Mouse (Mus musculus) induced T-regulatory cell, adult 2 months (primary cell): ENCODE data around the gene Igflr1.

Experiments used
- DNase-seq: peaks from one replicate; pipeline ENCODE4 v3.0.0-alpha.2; 2012; ENCODE audit warnings: low read depth

Gene Igflr1

DNA sequence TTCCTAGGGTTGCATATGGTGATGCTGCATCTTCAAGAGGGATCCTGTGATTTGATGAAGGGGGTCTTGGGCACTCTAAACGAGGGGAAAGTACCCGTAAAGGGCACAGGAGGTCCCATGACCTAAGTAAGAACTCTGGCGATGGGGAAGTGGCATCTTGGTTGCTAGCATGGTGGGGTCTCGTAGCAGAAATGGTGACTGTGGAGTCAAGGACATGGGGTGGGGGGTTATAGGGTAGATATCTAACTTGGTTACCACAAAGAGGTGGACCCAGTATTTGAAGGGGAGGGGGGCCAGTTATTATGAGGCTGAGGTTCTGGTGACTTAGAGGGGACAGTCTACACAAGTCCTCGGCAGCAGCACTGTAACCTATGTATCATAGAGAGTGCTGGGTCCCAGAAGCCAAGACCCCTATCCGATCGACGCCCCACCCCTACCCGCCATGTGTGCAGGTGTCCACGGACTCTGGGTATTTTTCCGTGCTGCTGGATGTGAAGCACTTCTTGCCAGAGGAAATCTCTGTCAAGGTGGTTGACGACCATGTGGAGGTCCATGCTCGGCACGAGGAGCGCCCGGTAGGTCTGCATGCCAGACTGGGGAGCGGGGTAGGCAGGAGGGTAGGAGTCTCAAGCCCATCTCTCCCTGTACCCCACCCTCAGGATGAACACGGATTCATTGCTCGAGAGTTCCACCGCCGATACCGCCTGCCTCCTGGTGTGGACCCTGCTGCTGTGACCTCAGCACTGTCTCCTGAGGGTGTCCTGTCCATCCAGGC, 11.2 kb upstream of the Igflr1 start:
- DNase-seq, result no peak

DNA sequence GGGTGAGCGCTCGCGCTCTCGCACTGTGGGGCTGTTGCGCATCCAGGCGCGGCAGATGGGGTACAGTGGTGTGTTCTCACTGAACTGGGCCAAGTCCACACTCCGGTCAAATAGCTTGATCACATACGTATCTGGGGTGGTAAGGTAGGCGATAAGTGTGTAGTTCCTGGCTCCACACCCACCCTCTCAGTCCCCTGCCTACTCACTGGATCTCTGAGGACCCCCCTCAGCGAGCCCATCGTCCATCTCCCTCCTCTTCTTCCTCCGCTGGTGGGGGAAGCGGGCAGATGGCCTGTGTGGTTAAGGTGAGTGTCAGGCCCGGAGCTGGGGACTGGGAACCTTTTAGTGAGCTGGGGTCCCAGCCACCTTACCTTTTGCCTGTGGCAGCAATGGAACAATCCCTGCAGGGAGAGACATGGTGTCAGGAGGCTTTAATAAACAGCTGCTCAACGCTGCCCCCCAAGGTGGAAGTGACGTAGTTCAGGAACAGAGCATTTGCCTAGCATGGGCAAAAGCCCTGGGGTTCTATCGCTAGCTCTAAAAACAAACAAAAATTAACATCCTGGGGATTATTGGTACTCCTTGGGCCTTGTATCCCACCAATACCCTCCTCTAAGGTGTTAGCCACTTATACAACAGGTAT, 8.2 kb upstream of the Igflr1 start:
- DNase-seq, result peak; percentile 59

DNA sequence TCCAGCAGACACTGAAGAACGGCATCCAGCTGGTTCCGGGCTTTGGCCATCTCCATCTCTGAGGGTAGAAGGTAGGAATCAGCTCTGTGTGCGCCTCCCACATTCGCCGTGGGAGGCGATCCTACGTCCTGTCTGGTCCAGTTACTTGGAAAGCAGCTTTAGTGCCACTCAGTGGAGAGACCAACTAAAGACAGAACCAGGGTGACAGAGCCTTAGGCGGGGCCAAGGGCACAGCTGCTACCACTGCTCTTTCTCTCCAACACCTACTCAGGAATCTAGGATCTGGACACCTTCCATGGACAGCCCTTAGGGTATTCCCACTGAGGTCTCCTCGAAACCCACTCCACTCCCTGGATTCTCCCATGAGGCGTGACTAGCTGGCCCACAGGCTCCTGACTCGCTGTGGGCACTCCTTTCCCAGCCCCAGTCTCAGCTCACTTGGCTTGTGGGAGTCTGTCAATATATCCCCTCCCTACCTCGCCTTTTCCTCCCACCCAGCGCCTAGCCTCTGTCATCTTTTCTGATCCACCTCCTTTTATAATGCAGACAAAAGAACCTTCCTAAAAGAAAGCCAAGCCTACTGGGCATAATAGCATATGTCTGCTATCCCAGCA, 7.2 kb upstream of the Igflr1 start:
- DNase-seq, result no peak

DNA sequence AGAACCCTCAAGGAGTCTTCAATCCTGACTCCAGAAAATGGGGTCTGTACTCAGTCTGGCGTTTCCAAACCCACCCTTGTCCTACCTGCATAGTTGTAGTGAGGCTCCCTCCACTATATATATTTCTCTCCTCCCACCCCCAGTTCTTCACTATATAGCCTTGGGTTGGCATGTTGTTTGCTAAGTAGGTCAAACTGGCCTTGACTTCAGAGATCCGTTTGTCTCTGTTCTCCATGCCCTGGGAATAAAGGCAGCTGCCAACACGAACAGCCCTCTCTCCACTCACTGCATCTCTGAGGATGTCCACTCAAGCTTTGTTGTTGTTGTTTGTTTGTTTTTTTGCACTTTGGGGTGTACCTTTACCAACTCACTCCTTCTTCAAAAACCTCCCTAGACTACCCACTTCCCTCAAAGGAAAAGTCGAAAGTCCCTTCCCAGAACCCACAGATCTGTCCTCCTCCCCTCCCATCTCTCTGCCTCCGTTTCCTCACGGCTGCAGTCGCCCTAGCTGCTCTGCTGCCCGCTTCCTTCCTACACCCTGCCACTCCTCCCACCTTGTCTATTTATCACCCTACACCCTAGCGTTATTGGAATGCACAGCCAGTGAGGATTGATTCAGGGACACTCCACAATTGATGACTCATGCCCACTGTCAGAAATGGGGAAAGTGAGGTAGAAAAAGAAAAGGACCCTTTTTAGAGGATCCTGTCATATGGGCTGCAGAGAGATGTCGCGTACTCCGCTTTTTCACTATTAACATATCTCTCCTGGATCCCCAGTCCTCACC, 6.4 kb upstream of the Igflr1 start:
- DNase-seq, result peak; percentile 53

DNA sequence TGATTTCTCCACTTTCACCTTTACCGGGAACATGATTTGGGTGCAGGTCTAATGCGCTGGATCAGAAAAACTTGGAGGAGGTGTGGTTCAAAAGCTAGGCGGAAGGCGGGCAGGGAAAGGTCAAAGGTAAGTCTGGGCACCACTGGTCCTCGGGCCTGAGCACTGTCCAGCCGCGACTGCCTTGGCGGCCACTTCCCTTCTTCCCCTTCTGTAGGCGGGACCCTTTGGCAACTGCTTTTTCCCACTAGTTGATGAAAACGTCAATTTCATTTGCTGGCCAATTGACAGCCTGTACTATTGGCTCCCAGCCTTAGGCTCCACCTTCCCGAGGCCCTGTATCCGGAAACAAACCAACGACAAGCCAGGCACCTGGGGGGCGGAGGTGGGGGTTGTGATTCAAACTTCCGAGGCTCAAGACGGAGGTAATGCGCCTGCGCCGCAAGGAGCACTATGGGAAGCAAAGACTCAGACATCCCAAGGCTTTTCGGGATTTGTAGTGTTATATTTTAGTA, 5.7 kb upstream of the Igflr1 start, which contains the start of gene Lin37:
Lin37 (minus strand) TSS at position 396 of the 512 bp plus-strand sequence.
- peak; percentile 96 for DNase-seq

DNA sequence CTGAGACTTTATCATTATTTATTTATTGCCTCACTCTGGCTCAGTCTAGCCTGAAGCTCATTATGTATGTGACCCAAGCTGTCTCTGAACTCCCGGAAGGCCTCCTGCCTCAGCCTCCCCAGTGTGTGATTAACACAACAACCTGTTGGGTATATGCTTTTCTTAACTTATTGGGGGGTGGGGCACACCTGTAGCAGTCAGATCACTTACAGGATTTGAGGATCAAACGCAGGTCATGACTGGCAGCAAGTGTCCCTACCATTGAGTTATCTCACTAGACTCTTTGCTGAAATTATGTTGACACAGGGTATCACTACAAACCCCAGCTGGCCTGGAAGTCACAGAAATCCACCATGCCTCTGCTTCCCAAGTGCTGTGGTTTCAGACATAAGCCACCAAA, 4.9 kb upstream of the Igflr1 start:
- DNase-seq, result no peak

DNA sequence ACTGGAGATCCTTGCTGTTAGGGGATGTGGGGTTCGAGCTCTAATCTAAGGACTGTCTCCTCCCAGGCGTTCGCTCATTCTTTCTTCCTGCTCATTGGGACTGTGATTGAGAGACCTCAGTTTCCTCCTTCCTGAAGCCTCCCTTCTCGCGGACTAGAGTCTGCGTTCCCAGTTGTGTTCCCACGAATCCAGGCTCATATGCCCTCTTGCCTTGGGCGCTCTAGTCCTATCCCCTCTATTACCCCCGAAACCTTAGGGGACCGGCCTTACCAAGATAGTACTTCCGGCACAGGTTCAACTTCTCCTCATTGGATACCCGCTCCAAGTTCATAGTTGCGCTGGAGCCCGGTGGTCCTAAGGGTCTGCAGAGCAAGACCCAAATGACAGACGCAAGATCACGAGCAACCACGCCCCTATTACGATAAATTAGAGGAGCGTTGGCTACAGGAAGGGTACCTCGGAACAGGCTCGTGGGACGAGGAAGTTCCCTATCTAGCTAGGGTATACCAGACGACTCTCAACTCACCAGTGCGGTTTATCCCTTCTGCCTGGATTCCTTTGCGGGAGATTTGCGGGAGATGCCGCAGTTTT, 2.6 kb upstream of the Igflr1 start:
- DNase-seq, result no peak

DNA sequence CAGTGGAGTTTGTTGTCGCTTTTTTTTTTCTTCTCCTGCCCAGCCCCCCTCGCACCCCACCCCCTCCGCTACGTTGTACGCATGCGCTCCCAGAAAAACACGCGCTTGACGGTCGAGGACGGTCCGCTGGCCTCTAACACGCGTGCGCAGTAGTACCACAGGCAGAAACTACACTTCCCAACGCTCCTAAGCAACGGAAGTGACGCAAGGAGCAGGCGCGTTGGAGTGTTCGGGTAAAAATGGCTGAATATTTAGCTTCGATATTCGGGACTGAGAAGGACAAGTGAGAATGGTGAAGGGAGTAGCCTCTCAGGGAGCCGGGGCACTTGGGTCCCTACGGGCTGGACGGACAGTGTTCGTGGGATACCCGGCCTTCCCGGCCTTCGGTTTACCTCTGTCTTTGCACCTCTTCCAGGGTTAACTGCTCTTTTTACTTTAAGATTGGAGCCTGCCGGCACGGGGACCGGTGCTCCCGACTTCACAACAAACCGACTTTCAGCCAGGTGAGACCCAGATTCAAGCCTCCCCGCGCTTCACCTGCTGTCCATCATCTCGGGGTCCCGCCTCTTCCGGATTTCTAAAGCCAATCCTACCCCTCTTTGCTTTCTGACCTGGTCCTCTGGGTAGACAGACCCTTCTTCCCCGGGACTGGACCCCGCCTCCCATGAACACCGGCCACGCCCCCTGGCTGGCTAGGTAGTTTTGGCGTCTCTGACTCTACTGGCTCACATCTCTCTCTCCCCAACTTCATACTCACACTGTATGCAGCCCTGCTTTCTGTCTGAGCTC, 1.9 kb upstream of the Igflr1 start, which contains the start of the genes U2af1l4, Gm49396 and Psenen:
U2af1l4 (plus strand) TSS at position 185 of the 789 bp plus-strand sequence.
Gm49396 (plus strand) TSS at position 228 of the 789 bp plus-strand sequence.
Psenen (minus strand) TSS at position 511 of the 789 bp plus-strand sequence.
- peak; percentile 100 for DNase-seq

DNA sequence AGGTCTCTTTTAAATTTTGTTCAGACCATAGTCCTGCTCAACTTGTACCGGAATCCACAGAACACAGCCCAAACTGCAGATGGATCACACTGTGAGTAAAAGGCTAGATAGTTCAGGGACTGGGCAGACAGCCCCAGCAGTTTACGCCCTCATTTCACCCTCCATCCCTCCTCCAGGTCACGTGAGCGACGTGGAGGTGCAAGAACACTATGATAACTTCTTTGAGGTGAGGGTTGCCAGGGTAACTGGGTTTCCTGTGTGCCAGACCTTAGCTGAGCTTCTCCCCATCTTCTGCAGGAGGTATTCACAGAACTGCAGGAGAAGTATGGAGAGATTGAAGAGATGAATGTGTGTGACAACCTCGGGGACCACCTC, 1.3 kb upstream of the Igflr1 start:
- DNase-seq, result peak; percentile 93

DNA sequence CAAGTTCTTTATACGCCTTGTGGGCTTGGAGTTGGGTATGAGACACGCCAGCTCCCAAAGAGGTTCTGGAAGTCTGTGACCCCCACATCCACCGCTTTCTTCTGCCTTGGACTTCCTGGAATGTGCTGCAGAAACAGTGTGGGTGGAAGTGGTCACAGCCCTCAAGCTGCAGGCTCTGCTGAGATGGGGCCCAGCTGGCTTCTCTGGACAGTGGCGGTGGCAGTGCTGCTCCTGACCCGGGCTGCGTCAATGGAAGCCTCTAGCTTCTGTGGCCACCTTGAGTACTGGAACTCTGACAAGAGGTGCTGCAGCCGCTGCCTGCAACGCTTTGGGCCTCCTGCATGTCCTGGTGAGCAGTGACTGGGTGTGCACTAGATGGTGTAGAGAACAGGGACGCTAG, 806 bp downstream of the Igflr1 start:
- DNase-seq, result no peak

DNA sequence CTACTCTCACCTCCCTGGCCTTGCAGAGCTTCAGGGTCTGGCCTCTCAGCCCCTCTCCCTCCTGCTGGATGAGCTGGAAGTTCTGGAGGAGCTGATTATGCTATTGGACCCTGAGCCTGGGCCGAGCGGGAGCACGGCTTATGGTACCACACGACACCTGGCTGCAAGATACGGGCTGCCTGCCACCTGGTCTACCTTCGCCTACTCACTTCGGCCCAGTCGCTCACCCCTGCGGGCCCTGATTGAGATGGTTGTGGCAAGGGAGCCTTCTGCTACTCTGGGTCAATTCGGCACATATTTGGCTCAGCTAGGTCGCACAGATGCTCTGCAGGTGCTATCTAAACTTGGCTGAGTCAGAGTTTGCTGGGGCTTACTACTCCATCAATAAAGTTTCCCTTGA, 2.3 kb downstream of the Igflr1 start:
- DNase-seq, result no peak

DNA sequence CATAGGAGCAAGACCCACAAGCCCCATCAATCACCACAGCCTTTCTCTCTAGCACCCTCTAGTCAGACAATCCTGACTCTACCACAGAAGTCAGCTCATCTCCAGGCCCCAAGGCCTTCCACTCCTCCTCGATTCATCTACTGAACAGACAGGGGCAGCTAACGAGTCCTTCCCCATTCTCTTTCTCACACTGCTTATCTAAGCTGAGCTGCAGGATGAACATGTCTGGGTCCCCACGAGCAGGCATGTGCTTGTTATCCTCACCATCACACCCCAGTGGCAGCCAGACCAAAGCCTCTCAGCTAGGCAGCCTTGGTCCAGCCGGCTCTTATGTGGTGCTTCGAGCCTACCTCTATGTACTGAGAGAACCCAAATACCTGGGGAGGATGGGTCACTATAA, 7.2 kb downstream of the Igflr1 start:
- no peak for DNase-seq

DNA sequence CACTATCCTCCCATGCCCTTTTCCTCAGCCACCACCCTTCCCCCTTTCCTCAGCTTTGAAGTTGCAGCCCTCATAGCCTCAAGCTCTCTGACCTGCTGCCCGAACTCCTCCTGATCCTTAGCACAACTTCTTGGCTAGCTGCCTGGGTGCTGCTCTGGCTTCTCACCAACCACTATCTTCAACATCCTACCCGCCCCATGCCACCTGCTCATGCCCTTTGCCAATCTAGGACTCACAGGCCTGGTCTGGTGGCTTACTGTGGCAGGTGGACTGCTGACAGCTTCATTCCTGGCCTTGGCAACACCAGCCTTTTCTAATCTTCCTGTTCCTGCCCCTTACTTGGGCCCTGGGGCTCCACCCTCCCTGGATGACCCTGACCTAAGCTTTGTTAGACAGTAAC, 7.7 kb downstream of the Igflr1 start:
- no peak for DNase-seq

DNA sequence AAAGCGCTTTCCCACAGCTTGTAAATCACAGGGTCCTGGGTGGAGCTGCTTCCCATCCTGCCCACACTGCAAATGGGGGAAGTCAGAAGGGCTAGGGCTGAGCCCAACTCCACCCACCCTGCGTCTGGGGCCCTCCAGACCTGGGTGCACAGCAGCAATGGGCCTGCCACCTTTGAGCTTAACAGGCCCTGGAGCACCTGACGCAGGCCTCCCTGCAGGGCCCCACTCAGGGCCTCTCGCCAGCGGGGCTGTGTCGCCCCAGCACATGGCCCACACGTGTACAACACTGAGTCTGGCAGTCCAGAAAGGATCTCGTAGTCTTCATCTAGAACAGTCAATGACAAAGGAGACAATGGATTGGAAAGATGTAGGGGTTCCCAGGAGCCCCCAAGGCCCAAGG, 14.7 kb downstream of the Igflr1 start:
- DNase-seq, result no peak

DNA sequence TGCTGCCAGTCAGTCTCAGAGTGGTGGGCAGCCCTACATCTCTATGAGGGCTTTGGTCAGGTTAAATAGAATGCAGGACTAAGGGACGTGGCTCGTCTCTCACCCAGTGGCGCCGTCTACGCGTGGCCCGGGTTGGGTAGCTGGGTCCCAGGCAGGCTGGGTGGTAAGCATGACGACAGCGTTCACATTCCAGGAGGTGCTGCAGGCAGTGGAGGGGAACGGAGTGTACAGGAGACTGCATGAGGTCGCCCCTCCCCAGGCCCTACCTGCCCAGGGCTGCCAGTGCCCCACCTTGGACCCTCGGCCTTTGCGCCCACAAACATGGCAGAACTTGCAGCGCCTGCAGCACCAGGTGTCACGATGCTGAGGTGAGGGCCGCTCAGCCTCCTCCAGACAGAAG, 16.3 kb downstream of the Igflr1 start:
- no peak for DNase-seq

DNA sequence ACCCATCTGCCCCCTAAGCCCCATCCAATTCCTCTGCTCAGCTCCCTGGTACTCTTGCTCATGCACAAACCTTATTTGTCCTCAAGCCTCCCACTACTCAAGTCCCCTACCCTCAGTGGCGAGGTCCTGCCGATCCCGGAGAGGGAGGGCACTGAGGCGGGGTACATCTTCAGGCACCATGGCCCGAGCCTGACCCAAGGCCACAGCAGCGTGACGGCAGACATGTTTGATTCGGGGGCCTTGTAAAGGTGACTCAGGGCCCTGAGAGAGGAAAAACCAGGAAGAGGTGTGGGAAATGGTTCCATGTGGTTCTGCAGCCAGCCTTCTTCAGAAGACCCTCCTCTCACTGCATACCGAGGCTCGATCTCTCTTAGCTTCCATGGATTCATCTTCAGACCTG, 19.1 kb downstream of the Igflr1 start:
- DNase-seq, result no peak

DNA sequence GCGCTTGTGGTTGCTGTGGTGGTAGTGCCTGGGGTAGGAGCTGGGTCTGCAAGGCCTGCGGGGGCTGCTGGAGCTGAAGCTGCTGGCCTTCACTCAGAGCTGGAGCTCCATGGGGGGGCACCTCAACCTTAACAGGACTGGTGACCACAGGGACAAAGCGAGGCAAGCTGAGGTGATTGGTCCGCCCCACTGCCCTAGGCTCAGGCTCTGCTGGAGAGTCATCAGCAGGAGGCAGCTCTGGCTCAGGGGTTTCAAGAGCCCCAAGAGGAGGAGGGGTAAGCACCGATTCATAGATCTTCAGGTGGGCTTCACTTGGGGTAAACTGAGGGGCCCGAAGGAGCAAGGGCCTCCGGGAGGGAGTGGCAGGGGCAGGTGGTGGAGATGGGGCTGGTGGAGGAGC, 19.9 kb downstream of the Igflr1 start:
- DNase-seq, result no peak

DNA sequence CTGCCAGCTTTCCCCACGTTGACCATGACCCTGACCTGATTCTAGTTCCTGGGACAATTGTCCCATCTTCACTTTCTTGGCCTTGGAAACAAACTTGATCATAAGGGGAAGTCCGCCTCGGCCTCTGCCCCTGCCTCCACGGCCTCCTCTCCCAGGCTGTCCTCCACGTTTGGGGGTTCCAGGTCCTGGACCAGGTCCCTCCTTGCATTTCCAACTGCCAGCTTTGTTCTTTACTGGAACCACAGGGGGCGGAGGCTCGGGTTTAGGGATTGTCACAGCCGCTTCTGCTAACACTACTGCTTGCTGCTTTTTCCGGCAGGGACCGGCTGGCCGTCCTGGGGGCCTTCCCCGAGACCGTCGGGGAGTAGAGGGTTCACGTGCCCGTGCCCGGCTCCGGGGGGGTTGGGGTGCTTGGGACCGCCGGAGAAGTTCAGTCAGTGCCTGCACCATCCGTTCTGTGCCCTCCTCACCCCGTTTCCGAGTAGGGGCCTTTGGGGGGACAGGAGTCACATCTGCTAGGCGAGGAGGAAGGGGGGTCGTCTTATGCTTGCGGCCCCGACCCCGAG, 21.3 kb downstream of the Igflr1 start:
- no peak for DNase-seq

DNA sequence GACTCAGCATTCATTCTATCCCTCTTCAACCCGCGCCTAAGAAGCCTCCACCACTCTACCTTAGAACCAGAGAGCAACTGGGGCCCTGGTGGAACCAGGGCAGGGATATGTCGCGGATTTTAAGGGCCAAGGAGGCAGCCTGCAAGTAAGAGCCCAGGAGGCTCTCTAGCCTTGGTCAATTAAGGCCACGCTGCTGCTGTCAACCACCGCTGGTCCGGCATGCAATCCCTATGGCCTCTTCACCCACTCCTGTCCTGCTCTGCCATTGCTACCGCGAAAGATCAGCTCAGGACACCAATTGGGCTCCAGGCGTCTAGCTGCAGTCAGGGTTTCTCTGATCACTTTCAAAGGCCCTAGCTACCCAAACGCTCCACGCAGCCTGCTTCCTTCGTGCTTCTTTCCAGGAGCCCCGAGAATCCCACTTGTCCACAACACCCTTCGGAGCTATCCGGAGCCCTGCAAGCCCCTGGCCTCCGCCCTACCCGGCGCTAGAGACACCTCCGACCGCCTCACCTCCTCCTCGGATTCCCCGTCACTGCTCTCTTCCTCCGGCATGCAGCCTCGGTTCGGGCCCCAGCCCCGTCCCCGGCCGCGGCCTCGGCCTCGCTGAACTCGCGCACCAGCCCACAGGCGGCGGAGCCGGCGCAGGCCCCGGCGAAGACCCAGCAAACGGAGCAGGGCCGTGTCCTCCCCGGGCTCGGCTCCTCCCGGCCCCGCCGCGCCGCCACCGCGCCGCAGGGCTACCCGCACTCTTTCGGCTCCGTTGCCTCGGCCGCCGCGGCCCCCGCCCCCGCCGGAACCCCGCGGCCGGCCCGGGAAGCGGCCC, 22.8 kb downstream of the Igflr1 start:
- peak; percentile 61 for DNase-seq
